ENCODE assay signal across 25 mouse cellular contexts in genomic region chr1:183216691-183217090, GRCm38 (mm10).
"Had no signal": no experiment of that assay in that cellular context is flagged by ENCODE, and none has a peak within 500 bp of the region (broad histone marks: within the 10 kb centered on the region; RNA-seq: fewer than 3 reads in every experiment).

No protein-coding gene starts in this region.

- H3K9ac ChIP-seq: kidney, embryonic 15.5 days; limb, embryonic 12.5 days; limb, embryonic 15.5 days; liver, embryonic 14.5 days; liver, postnatal 0 days; lung, embryonic 14.5 days; neural tube, embryonic 12.5 days; neural tube, embryonic 15.5 days had no signal

- H3K4me2 ChIP-seq: kidney, embryonic 15.5 days; limb, embryonic 12.5 days; limb, embryonic 15.5 days; liver, embryonic 11.5 days; lung, embryonic 14.5 days; neural tube, embryonic 12.5 days; neural tube, embryonic 15.5 days had no signal

- H3K4me3 ChIP-seq: kidney, embryonic 15.5 days; left cerebral cortex, adult 2 months; limb, embryonic 12.5 days; limb, embryonic 15.5 days; megakaryocyte, embryonic 14.5 days; midbrain, embryonic 10.5 days; neural tube, embryonic 12.5 days; neural tube, embryonic 15.5 days had no signal

- ATAC-seq: liver, postnatal 0 days; lung, postnatal 0 days had no signal

- H3K9me3 ChIP-seq: kidney, embryonic 15.5 days; limb, embryonic 12.5 days; limb, embryonic 15.5 days; megakaryocyte, embryonic 14.5 days; midbrain, embryonic 10.5 days; neural tube, embryonic 12.5 days; neural tube, embryonic 15.5 days had no signal

- H3K27me3 ChIP-seq: kidney, embryonic 15.5 days; limb, embryonic 12.5 days; limb, embryonic 15.5 days; megakaryocyte, embryonic 14.5 days; neural tube, embryonic 12.5 days; neural tube, embryonic 15.5 days had no signal

- H3K27ac ChIP-seq: kidney, embryonic 15.5 days; left cerebral cortex, adult 2 months; limb, embryonic 12.5 days; limb, embryonic 15.5 days; liver, embryonic 14.5 days; macrophage; midbrain, embryonic 10.5 days; neural tube, embryonic 12.5 days; neural tube, embryonic 15.5 days had no signal

- H3K36me3 ChIP-seq: kidney, embryonic 15.5 days; limb, embryonic 15.5 days; neural tube, embryonic 12.5 days; neural tube, embryonic 15.5 days had no signal

- DNase-seq: kidney, adult 8-10 months; kidney, postnatal 10 days; kidney, postnatal 36 days; layer of hippocampus, postnatal 36 days; left cerebral cortex, postnatal 4 days; liver, postnatal 0 days; lung, embryonic 14.5 days; midbrain, embryonic 14.5 days; right cerebral cortex, adult 18-20 months; right cerebral cortex, postnatal 14 days; right cerebral cortex, postnatal 4 days; thymus, adult 18-20 months; thymus, postnatal 4 days had no signal
